Mouse (Mus musculus) liver, embryonic 14.5 days (tissue): ENCODE results near the gene Atp5e. TPM values are rescaled to one million over a fixed set of nuclear protein-coding genes. Genes with fewer than 3 reads are reported as not detected.
A peak's percentile ranks its signal among the peaks of the same experiment; 100 is the strongest.

ENCODE experiments used
- ATAC-seq: fragments of 200-750 bp; cut with Nextera tagmentation; 2 replicates; pipeline ENCODE4 v1.8.0; 2017; ENCODE audit warnings: moderate number of reproducible peaks, mild to moderate bottlenecking, moderate library complexity; ENCODE audit not compliant: insufficient read depth
- DNase-seq, 3 experiments: peaks; one replicate each; pipeline ENCODE4 v3.0.0-alpha.2; 2012 to 2013; ENCODE audit warnings: low read depth in 3 of 3, low spot score in 3 of 3
- H3K27ac ChIP-seq: fragments of 300-500 bp; sonication (generic); 2 replicates; pipeline ENCODE4 v1.5.1; 2014; ENCODE audit warnings: moderate library complexity, mild to moderate bottlenecking, control low read depth, inconsistent platforms
- H3K27me3 ChIP-seq: fragments of 300-500 bp; sonication (generic); 2 replicates; pipeline ENCODE4 v1.6.1; 2014; ENCODE audit warnings: mild to moderate bottlenecking, low read length, moderate library complexity; ENCODE audit not compliant: control insufficient read depth, insufficient read depth
- H3K36me3 ChIP-seq: fragments of 300-500 bp; sonication (generic); replicated peaks from 2 replicates; pipeline ENCODE4 v1.6.1; 2014; ENCODE audit warnings: low read depth; ENCODE audit not compliant: control insufficient read depth, insufficient read depth
- H3K4me1 ChIP-seq, 2 experiments: fragments of 200-500 bp in 1 of 2; fragments of 300-500 bp in 1 of 2; sonication (generic) in 1 of 2; replicated peaks; 2 replicates each; pipeline ENCODE4 v1.6.1; 2012 to 2014; ENCODE audit warnings: antibody characterized with exemption in 1 of 2, inconsistent platforms in 1 of 2, low read length in 1 of 2; ENCODE audit not compliant: control insufficient read depth in 2 of 2, insufficient read depth in 2 of 2
- H3K4me2 ChIP-seq: fragments of 300-500 bp; sonication (generic); 2 replicates; pipeline ENCODE4 v1.6.1; 2014; ENCODE audit warnings: low read depth, mild to moderate bottlenecking, control low read depth, moderate library complexity
- H3K4me3 ChIP-seq, 2 experiments: fragments of 200-500 bp in 1 of 2; fragments of 300-500 bp in 1 of 2; sonication (generic) in 1 of 2; 2 replicates each; pipeline ENCODE4 v1.5.1; 2012 to 2014; ENCODE audit warnings: low read depth in 2 of 2, low read length in 2 of 2, mild to moderate bottlenecking in 2 of 2, control low read depth in 1 of 2, inconsistent platforms in 1 of 2, moderate library complexity in 1 of 2; ENCODE audit not compliant: insufficient read depth in 1 of 2
- H3K9ac ChIP-seq: fragments of 300-500 bp; sonication (generic); replicated peaks from 2 replicates; pipeline ENCODE4 v1.6.1; 2014; ENCODE audit warnings: mild to moderate bottlenecking, control low read depth, moderate library complexity
- H3K9me3 ChIP-seq: fragments of 300-500 bp; sonication (generic); 2 replicates; pipeline ENCODE4 v1.6.1; 2016; ENCODE audit warnings: low read length, mixed read lengths; ENCODE audit not compliant: control insufficient read depth
- CTCF ChIP-seq: IDR thresholded peaks from 2 replicates; pipeline ENCODE4 v1.5.1; 2016; ENCODE audit warnings: antibody characterized with exemption, low read depth, control low read depth
- EP300 ChIP-seq: IDR thresholded peaks from 2 replicates; pipeline ENCODE4 v1.6.1; 2016; ENCODE audit warnings: antibody characterized with exemption, low read depth
- WGBS: fragments of 180-500 bp; shearing (Covaris S2); extraction: QIAGEN DNeasy Blood & Tissue Kit; methylation state at CpG from one replicate; pipeline ENCODE4 v1.1.7; 2014; ENCODE audit not compliant: insufficient replicate concordance; 5-methylcytosine and 5-hydroxymethylcytosine counted together
- polyA plus RNA-seq, 2 experiments: library from polyadenylated mRNA; depleted of rRNA in 1 of 2; stranded (reverse) in 1 of 2; unstranded in 1 of 2; fragments of >200 nt; fragmentation: Nextera tagmentation in 1 of 2; extraction: Ambion mirVana in 1 of 2; gene quantifications; 2 replicates each; pipeline versions ENCODE4 v1.2.1 to v1.2.3; 2012 to 2014

The Atp5e gene
- polyA plus RNA-seq (2012; rRNA removed) (145 and 238 TPM in 2 replicates), polyA plus RNA-seq (2014; fragmentation: Nextera tagmentation; extraction: Ambion mirVana) (467 and 483 TPM in 2 replicates)

GRCm38 (mm10) chr2:174463789-174464523 lies at the start of gene Atp5e:
TSS of gene Atp5e (minus strand) at chr2:174464105.
- no peaks in the 10 kb centered on the region for H3K27me3 ChIP-seq
- ATAC-seq (peak; percentile 100), DNase-seq (peak; percentile 85)
- H3K27ac ChIP-seq, result peak within 1 kb of the TSS; percentile 43
- peaks cover 52% of the 10 kb centered on the region for H3K36me3 ChIP-seq
- peak within 1 kb of the TSS; percentile 90 for H3K9ac ChIP-seq
- peak within 1 kb of the TSS; percentile 98 for H3K4me2 ChIP-seq
- TF ChIP-seq EP300, result 0 out of 2 replicates have a peak, but pooled peaks have one; percentile 7
- 0 out of 2 replicates have a peak, but pooled peaks have one; percentile 11 for TF ChIP-seq CTCF
- peak within 1 kb of the TSS; percentile 80 to 81 for H3K4me3 ChIP-seq
- H3K4me1 ChIP-seq, result peaks cover 4 to 5% of the 10 kb centered on the region in 2 experiments; a peak in 2 of 4 replicates
- 2% methylated on average over 48 of the region's 48 CpGs for WGBS
- H3K9me3 ChIP-seq, result no peaks in the 10 kb centered on the region

- ATAC-seq, result no peak
- no peak overlapping the region for H3K4me3 ChIP-seq
- 49% methylated on average over 8 of the region's 8 CpGs for WGBS
- no peaks in the 10 kb centered on the region for H3K4me1 ChIP-seq
- no peak overlapping the region for H3K9ac ChIP-seq
- H3K27ac ChIP-seq, result no peak overlapping the region
- no peak for DNase-seq
- no peaks in the 10 kb centered on the region for H3K36me3 ChIP-seq
- no peak for TF ChIP-seq EP300
- TF ChIP-seq CTCF, result no peak
- H3K9me3 ChIP-seq, result no peaks in the 10 kb centered on the region
- H3K27me3 ChIP-seq, result no peaks in the 10 kb centered on the region
- no peak overlapping the region for H3K4me2 ChIP-seq
Observed at GRCm38 (mm10) chr2:174509825-174510224, 45.9 kb upstream of the Atp5e start.

- Histone ChIP-seq H3K9me3 (no peaks in the 10 kb centered on the region), H3K4me2 (no peak overlapping the region), H3K4me3 (no peak overlapping the region), H3K27ac (no peak overlapping the region), H3K36me3 (no peaks in the 10 kb centered on the region), H3K4me1 (no peaks in the 10 kb centered on the region), H3K9ac (no peak overlapping the region), H3K27me3 (no peaks in the 10 kb centered on the region)
- no peak for TF ChIP-seq CTCF
- 71% methylated on average over 4 of the region's 4 CpGs for WGBS
- DNase-seq (no peak), ATAC-seq (no peak)
Observed at GRCm38 (mm10) chr2:174507998-174508397, 44.1 kb upstream of the Atp5e start.

GRCm38 (mm10) chr2:174502831-174503460 lies 39.0 kb upstream of the Atp5e start:
- whole genome bisulfite sequencing, result 69% methylated on average over 25 of the region's 25 CpGs
- DNase-seq (no peak), ATAC-seq (no peak)
- no peaks in the 10 kb centered on the region for H3K27me3 ChIP-seq
- no peak overlapping the region for H3K4me2 ChIP-seq
- no peak overlapping the region for H3K4me3 ChIP-seq
- H3K27ac ChIP-seq, result no peak overlapping the region
- no peak overlapping the region for H3K9ac ChIP-seq
- no peak for TF ChIP-seq CTCF
- TF ChIP-seq EP300, result no peak
- H3K36me3 ChIP-seq, result no peaks in the 10 kb centered on the region
- no peaks in the 10 kb centered on the region for H3K9me3 ChIP-seq
- no peaks in the 10 kb centered on the region for H3K4me1 ChIP-seq

GRCm38 (mm10) chr2:174502321-174502720 lies 38.4 kb upstream of the Atp5e start:
- no peak overlapping the region for H3K27ac ChIP-seq
- no peak overlapping the region for H3K9ac ChIP-seq
- H3K4me1 ChIP-seq, result no peaks in the 10 kb centered on the region
- H3K4me3 ChIP-seq, result no peak overlapping the region
- no peaks in the 10 kb centered on the region for H3K27me3 ChIP-seq
- ATAC-seq, result no peak
- DNase-seq, result no peak
- no peaks in the 10 kb centered on the region for H3K36me3 ChIP-seq
- no peaks in the 10 kb centered on the region for H3K9me3 ChIP-seq
- no peak overlapping the region for H3K4me2 ChIP-seq
- TF ChIP-seq EP300 (no peak), CTCF (no peak)
- 33% methylated on average over 5 of the region's 5 CpGs for WGBS
